Mouse (Mus musculus): ENCODE measurements around the gene Prkg1. TPM values are rescaled to one million over a fixed set of nuclear protein-coding genes. Genes with fewer than 3 reads are reported as not detected.
A peak's percentile ranks its signal among the peaks of the same experiment; 100 is the strongest.
"Not testable (repeated sequence)": the region's sequence is repeated elsewhere in the genome, so short reads cannot be mapped to it uniquely, and the experiment has no call there.

Gene Prkg1
- total RNA-seq, 4 experiments from 2014 or later = 17.2 to 37.1 (median 29.4) TPM

- no peak for DNase-seq (ENCODE audit: low spot score in 2 of 2)
These were observed 322.5 kb downstream of the Prkg1 start for GRCm38 (mm10) chr19:31442311-31442710.

- DNase-seq (ENCODE audit: low spot score in 2 of 2) = no peak
These were observed 331.4 kb downstream of the Prkg1 start for GRCm38 (mm10) chr19:31433446-31433845.

GRCm38 (mm10) chr19:31431411-31431810 lies 333.4 kb downstream of the Prkg1 start:
- DNase-seq (ENCODE audit: low spot score in 2 of 2) = no peak

GRCm38 (mm10) chr19:31426142-31426541 lies 338.7 kb downstream of the Prkg1 start:
- no peak for DNase-seq (ENCODE audit: low spot score in 2 of 2)

- DNase-seq (ENCODE audit: low spot score in 2 of 2) = no peak
These were observed 339.6 kb downstream of the Prkg1 start for GRCm38 (mm10) chr19:31425199-31425598.

DNA sequence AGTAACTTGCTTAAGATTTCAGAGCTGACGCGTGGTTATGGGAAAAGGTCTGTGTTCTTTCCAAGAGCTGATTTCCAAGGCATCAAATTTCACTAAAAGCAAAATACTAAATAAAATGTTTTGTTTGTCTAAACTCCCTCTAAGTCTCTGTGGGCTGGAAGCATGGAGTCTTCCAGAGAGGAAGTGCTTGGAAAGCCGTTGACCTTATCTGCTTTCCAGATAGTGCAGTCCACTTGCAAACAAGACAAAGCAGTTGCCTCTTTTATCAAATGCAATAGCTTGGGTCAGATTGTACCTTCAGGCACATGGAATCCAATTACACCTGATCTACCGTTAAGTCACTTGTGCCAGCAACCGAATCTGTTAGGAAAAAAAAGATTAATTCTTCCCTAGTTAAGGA lies 340.5 kb downstream of the Prkg1 start:
- DNase-seq (ENCODE audit: low spot score in 2 of 2) = no peak

GRCm38 (mm10) chr19:31413571-31413970 lies 351.3 kb downstream of the Prkg1 start:
- no peak for DNase-seq (ENCODE audit: low spot score in 2 of 2)

GRCm38 (mm10) chr19:31396096-31396495 lies 368.7 kb downstream of the Prkg1 start:
- no peak for DNase-seq (ENCODE audit: low spot score in 2 of 2)

DNA sequence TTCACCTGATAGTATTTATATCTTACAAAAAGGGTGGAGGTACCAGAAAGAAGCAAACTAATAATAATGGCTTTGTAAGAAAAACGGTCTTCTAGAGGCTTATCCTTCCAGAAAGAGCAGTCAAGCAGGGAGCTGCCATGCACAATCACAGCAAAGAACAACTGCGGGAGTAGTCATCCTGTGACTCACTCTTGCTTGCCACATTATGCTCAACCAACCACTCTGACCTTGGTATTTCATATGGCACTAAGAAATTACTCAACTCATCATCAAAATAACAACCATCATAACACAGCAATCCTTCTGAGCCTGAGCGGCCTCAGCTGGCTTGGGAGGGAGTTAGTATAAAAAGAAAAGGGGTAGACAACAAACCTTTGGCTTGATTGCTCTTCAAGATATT lies 379.5 kb downstream of the Prkg1 start:
- no peak for DNase-seq (ENCODE audit: low spot score in 2 of 2)

- no peak for DNase-seq (ENCODE audit: low spot score in 2 of 2)
These were observed 381.0 kb downstream of the Prkg1 start for GRCm38 (mm10) chr19:31383881-31384280.

DNA sequence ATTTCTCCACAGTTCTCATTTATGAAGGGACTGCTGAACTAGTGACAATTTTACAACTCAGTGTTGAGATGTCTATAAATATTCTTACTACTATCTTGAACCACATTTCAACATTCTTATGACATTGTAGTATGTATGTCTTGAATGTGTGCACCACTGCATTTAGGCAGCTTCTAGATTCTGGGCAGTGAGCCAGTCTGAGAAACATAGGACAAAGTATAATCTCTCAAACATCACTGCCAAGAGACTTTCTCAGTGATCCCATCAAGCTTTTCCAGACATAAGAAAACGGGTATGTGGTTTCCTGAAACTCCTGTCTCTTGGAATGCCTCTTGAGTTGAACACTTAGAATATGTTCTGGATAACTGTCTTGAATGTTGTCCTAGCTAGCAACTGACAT lies 394.7 kb downstream of the Prkg1 start:
- DNase-seq (ENCODE audit: low spot score in 2 of 2) = no peak

- DNase-seq (ENCODE audit: low spot score in 2 of 2) = no peak
These were observed 395.7 kb downstream of the Prkg1 start for GRCm38 (mm10) chr19:31369116-31369515.

GRCm38 (mm10) chr19:31362051-31362450 lies 402.8 kb downstream of the Prkg1 start:
- no peak for DNase-seq (ENCODE audit: low spot score in 2 of 2)

GRCm38 (mm10) chr19:31361575-31361974 lies 403.3 kb downstream of the Prkg1 start:
- no peak for DNase-seq (ENCODE audit: low spot score in 2 of 2)

DNA sequence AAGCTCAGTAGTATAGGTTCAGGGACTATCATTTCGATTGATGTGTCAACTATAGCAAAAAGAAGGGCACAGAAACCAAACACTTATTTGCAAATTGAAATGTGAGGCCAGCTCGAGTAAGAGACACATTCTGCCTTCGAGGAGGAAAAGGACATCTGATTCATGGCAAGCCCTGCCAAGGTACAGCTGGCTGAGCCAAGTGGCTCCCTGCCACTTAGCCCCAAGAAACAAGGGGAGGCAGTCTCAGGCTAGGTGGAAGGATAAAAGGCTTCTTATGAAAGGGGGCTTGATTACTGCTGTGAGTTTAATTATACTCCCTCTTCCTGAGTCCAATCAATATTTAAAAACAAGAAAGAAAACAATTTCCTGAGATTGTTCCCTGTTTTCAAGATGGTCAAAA lies 403.7 kb downstream of the Prkg1 start:
- DNase-seq (ENCODE audit: low spot score in 2 of 2) = peak in 1 of 2 experiments; percentile 16

DNA sequence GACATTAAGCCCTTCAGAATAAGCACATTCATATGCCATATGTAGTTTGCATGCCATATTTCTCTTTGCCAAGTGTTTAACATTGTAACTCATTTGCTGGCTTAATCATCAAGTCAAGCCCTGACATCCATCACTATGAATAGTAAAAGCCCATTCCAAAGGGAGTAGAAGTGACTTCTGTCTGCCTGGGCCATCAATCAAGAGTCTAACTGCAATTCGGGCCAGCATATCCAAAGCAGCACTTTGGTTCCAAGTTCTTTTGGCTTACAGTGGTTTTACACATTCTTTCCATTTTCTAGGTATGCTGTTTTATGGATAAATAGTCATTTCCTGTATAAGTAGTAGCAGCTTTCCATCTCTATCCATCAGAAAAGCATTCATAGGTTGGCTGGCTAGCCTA lies 409.9 kb downstream of the Prkg1 start:
- no peak for DNase-seq (ENCODE audit: low spot score in 2 of 2)

DNA sequence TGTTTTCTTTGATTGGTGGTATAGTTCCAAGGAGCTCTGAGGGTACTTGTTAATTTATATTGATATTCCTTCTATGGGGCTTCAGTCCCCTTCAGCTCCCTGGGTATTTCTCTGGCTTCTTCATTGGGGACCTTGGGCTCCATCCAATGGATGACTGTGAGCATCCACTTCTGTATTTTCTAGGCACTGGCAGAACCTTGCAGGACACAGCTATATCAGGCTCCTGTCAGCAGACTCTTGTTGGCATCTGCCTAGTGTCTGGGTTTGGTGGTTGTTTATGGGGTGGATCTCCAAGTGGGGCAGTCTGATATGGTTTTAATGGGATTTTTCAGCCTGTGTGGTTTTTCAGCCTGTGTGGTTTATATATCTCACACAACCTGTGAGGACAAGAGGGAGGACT lies 412.0 kb downstream of the Prkg1 start:
- not testable (repeated sequence) for DNase-seq (ENCODE audit: low spot score in 2 of 2)

DNA sequence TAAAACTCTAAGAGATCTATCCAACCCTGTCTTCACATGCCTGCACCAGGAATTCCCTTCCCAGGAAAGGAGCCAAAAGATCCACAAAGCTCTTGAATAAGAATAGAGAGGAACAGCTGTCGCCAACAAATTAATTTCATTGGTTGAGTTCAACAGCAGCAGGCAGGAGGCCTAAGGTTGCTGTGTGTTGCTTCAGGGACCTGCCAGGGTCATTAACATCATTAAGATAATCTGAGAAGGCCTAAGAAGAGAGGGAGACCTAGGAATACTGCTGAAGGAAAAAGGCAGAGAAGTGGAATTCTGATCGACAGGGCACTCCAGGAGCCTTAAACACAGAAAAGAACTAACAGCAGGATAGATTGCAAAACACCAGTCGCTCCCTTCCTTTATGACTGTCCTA lies 413.0 kb downstream of the Prkg1 start:
- no peak for DNase-seq (ENCODE audit: low spot score in 2 of 2)

DNA sequence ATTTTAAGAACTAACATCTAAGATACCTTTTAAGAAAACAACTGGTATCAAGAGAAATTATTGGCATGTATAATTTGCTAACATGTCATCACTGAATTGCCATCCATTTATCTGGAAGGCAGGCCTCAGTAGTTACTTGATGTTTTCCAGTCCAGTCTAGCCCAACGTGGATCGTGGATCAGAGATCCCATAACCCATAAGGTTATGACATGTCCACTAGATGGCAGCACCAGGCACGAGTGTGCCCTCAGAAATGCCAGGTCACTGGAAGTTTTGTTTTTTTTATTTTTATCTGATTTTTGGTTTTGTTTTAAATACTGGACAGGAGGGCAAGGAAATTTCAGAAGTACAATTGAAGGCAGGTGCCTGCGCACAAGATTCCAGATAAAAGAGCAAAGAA lies 422.7 kb downstream of the Prkg1 start:
- DNase-seq (ENCODE audit: low spot score in 2 of 2) = no peak

- DNase-seq (ENCODE audit: low spot score in 2 of 2) = no peak
These were observed 423.9 kb downstream of the Prkg1 start for GRCm38 (mm10) chr19:31340898-31341297.

DNA sequence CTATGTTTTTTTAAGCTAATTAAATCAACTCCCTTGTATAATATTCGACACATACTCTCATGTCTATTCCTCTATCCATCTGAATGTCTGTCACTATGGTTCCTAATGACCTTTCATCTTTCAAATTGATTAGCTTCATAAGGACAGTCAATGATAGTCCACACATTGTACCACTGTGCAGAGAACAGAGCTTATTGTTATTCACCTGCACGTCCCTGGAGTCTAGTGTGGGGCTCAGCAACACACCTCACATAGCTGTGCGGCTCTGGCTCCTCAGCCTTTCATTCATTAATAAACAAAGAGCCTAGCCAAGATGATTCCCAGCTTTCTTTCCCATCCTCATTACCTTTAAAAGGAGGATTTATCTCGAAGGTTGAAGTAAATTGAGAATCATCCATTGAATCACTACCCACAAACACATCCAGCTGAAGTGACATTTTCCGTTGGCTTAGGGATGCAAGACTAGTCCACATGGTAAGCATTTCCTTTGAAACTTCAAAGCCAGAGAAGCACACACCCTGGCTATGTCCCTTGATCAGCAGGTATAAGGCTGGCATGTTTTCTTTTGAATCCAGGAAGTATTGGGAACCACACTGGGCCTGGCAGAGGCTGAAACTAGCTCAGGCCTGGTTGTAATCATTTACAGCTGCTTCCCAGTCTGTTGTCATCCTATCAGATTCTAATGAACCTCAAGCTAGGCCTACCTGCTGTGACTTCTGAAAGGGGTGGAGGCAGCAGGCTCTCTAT lies 426.3 kb downstream of the Prkg1 start:
- DNase-seq (ENCODE audit: low spot score in 2 of 2) = no peak

GRCm38 (mm10) chr19:31337863-31338217 lies 427.0 kb downstream of the Prkg1 start:
- no peak for DNase-seq (ENCODE audit: low spot score in 2 of 2)

DNA sequence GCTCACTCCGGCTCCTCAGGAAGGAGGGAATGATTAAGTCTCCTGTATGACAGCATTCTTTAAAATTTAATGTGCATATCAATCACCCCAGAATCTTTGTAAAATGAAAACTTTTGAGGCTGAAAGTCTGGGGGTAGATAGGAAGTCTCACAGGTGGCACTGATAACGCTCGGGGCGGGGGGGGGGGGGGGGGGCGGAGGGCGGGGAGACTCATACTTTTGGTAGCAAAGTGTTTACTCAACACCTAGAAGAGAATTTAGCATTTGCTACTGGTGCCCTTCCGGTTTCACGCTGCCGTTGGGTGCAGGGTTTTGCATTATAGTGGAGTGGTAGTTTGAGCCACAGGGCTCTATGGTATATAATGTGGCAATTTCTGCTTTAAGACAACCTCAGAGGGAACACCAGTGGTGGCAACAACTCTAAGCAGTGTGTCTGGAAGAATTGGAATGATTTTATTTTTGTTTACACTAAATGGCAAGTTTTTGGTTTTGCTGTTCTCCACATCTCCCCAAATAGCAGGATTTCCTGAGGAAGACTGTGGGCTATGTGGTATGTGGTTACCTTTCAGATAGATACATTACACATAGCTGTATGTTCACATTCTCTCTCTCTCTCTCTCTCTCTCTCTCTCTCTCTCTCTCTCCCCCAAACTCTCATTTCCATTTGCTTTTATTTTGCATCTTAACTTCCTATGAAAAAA lies 427.5 kb downstream of the Prkg1 start:
- DNase-seq (ENCODE audit: low spot score in 2 of 2) = no peak

Measured in gastrocnemius, adult 8-10 months (tissue).